Mouse (Mus musculus) frontal cortex, adult 2 months (tissue): ENCODE data around the gene Aspdh. TPM values are rescaled to one million over a fixed set of nuclear protein-coding genes. Genes with fewer than 3 reads are reported as not detected.

Source experiments
- DNase-seq, 2 experiments: peaks; one replicate each; pipeline ENCODE4 v3.0.0; 2022; ENCODE audit warnings: low spot score in 1 of 2; ENCODE audit errors: extremely low spot score in 1 of 2
- polyA plus RNA-seq: library from polyadenylated mRNA; depleted of rRNA; stranded (reverse); fragments of >200 nt; gene quantifications from 2 replicates; pipeline ENCODE4 v1.2.3, GENCODE M21; 2012

Aspdh gene
- polyA plus RNA-seq, 1 experiment, result 14.4 TPM

- DNase-seq, result no peak
These were observed 18.9 kb upstream of the Aspdh start for GRCm38 (mm10) chr7:44446070-44446855.

- DNase-seq, result no peak
These were observed 11.9 kb upstream of the Aspdh start for GRCm38 (mm10) chr7:44453256-44453655.

- DNase-seq, result no peak
These were observed 8.9 kb upstream of the Aspdh start for GRCm38 (mm10) chr7:44456302-44456701.

GRCm38 (mm10) chr7:44460067-44460466, 5.1 kb upstream of the Aspdh start:
- DNase-seq, result no peak

- no peak for DNase-seq
These were observed 4.3 kb upstream of the Aspdh start for GRCm38 (mm10) chr7:44460767-44461502.

- DNase-seq, result no peak
These were observed 3.5 kb upstream of the Aspdh start for GRCm38 (mm10) chr7:44461503-44462217.

GRCm38 (mm10) chr7:44462218-44463055, 2.8 kb upstream of the Aspdh start:
- DNase-seq, result no peak

- DNase-seq, result no peak
These were observed 2.1 kb upstream of the Aspdh start for GRCm38 (mm10) chr7:44463056-44463425.

- DNase-seq, result no peak
These were observed 1.5 kb upstream of the Aspdh start for GRCm38 (mm10) chr7:44463556-44464225.

GRCm38 (mm10) chr7:44464511-44464910, 680 bp upstream of the Aspdh start:
- peak; percentile 83 to 91 for DNase-seq

GRCm38 (mm10) chr7:44466006-44466887, 1.1 kb downstream of the Aspdh start:
- DNase-seq, result no peak

GRCm38 (mm10) chr7:44466888-44467311, 1.7 kb downstream of the Aspdh start:
- DNase-seq, result no peak

GRCm38 (mm10) chr7:44467811-44468411, 2.7 kb downstream of the Aspdh start, which contains the start of gene Josd2:
TSS of gene Josd2 (plus strand) at chr7:44467980.
- peak; percentile 98 to 99 for DNase-seq

- no peak for DNase-seq
These were observed 3.6 kb downstream of the Aspdh start for GRCm38 (mm10) chr7:44468644-44469285.

GRCm38 (mm10) chr7:44469677-44470675, 4.8 kb downstream of the Aspdh start:
- no peak for DNase-seq

- DNase-seq, result no peak
These were observed 5.8 kb downstream of the Aspdh start for GRCm38 (mm10) chr7:44470696-44471612.
